Mouse (Mus musculus) testis, postnatal 14 days (tissue): Measurements from ENCODE around the gene Nrm.
A peak's percentile ranks its signal among the peaks of the same experiment; 100 is the strongest.

Experiments used
- DNase-seq: peaks from one replicate; pipeline ENCODE4 v3.0.0; 2021; ENCODE audit warnings: low spot score

Gene Nrm

DNA sequence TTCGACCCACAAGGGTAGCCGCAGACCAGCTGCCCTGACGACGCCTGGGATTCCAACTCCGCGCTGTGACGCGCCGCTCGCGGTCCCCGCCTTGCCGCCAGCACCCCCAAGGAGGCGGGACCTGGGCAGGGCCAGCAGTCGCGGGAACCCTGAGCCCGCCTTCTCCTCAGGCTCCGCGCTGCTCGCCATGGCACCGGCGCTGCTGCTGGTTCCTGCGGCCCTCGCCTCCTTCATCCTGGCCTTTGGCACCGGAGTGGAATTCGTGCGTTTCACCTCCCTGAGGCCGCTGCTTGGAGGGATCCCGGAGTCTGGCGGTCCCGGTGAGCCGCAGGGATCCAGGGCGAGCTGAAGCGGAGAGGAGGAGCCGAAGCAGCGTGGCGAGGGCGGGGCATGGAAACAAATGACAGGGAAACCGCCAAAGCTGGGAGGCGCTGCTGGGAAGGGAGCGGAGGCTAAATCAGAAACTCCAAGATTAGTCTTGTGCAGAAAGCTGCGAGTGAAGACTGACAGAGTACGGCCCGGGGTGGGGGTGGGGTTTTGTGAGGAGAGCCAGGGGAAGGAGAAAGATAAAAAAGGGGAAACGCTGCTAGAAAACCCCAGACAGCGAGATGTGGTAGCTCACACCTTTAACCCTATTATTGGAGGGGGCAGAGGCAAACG, at the start of gene Nrm:
TSS of gene Nrm (plus strand) at position 121 of the 660 bp plus-strand sequence.
- DNase-seq = peak; percentile 85

- no peak for DNase-seq
Observed at GRCm38 (mm10) chr17:35812307-35812706, 48.8 kb upstream of the Nrm start.

DNA sequence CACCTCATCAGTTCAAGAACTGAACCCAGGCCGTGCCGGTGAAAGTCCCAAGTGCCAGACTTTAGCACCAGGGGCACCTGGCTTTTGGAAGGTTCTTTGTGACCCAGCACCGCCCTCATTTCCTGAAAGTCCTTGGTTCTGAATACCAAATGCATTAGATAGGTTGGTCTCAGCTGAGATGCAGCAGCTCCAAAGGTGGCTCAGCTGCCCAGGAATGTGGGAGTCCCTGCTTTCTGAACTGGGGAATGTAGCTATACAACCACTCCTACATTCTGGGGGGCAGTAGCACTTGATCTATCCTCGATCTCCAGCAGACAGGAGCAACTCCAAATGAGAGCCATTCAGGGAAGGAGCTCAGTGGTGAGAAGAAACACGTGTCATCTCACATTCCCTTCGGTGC, 48.4 kb upstream of the Nrm start:
- no peak for DNase-seq

GRCm38 (mm10) chr17:35813245-35813647, 47.9 kb upstream of the Nrm start:
- peak; percentile 73 for DNase-seq

DNA sequence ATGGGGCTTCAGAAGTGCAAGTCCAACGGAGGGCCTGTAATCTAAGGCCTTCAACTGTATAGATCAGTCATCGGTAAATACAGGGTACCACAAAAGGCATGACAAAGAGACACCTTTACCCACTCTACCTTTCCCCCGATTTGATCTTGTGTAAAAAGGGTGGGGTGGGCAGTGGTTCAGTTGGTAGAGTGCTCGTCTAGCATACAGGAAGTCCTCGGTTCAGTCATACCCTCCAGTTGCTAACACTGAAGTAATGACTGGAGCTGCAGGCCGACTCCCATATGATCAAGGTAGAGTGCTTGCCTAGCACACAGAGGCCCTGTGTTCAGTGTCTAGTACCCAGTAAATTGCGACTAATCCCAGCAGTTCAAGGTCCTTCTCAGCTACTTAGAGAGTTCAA, 47.5 kb upstream of the Nrm start:
- no peak for DNase-seq

GRCm38 (mm10) chr17:35814678-35815077, 46.4 kb upstream of the Nrm start:
- DNase-seq = no peak

DNA sequence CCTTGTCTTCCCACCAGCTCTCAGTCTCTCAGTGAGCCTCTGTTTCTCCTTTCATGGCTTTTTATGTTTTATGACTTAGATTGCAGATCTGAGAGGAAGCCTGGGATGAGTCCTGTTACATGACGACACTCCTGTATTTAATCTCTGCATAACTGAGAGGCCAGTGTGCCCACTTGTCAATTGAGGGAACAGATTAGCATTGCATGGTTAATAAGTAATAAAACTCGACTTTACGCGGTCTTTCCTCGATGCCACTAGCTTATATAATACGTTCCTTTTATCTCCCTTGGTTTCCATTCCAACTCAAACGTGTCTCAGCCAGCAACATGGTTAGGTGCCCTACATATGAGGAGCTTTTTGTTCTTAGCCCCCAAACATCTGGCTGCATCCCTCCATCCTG, 45.3 kb upstream of the Nrm start:
- no peak for DNase-seq

DNA sequence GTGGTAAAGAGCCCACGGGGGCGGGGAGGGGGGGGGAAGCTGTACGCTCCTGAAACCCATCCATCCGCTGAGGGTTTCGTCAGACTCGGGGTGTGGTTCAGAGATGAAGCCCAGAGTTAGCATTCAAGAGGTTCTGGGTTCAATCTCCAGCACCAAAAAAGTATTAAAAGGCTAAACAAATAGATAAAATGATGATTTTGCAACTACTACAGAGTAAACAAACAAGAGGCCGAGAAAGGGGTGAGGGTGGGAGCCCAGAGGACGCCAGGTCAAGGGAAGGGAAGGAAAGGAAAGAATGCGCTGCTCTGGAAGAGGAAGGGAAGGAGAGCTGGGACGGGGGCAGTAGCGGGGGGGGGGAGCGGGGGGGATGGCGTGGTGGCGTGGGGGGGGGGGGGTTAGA, 44.4 kb upstream of the Nrm start:
- DNase-seq = no peak

GRCm38 (mm10) chr17:35817226-35817625, 43.9 kb upstream of the Nrm start:
- DNase-seq = no peak

DNA sequence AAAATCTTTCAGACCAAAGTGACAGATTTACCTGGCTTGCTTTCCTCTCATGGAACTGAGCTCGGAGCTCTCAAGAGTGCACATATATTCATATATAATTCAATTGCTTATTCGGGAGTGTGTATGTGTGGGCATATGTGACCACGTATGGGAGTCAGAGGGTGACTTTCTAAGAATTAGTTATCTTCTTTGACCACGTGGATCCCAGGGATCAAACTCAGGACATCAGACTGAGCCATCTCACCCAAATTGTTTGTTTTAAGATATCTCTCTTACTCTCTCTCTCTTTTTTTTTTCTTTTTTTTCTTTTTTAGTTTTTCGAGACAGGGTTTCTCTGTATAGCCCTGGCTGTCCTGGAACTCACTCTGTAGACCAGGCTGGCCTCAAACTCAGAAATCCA, 41.0 kb upstream of the Nrm start:
- no peak for DNase-seq

DNA sequence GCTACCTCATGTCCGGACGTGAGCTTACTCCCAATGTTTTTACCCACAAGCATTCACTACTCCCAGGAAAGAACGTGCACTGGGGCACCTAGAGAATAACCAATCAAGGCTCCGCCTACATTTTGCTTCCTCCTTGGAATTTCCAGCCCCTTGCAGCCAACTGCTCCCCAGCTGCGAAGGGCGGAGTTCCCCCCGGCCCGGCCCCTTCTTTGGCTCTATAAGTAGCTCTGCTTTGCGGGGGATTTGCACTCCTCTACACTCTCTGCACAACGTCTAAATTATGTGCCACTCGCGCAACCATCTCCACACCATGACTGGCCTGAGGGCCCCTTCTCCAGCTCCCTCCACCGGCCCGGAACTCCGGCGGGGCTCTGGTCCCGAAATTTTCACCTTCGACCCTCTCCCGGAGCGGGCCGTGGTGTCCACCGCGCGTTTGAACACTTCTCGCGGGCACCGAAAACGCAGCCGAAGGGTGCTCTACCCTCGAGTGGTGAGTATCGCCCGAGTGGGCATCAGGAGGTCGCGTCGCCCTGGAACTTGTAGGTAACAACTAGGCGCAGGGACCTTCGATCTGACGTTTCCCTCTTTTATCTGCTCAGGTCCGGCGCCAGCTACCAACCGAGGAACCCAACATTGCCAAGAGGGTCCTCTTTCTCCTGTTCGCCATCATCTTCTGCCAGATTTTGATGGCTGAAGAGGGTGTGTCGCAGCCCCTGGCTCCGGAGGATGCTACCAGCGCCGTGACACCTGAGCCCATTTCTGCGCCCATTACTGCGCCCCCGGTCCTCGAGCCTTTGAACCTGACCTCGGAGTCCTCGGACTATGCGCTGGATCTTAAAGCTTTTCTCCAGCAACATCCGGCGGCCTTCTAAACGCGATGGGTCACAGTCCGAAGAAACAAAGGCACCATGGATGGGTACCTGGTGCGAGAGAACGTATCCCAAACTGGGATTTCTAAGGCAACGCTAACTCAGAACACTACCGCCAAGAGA, 39.4 kb upstream of the Nrm start, which contains the start of gene Ier3:
TSS of gene Ier3 (plus strand) at position 246 of the 992 bp plus-strand sequence.
- peak; percentile 82 for DNase-seq

- no peak for DNase-seq
Observed at GRCm38 (mm10) chr17:35822564-35822963, 38.6 kb upstream of the Nrm start.

GRCm38 (mm10) chr17:35822964-35823937, 37.9 kb upstream of the Nrm start, which contains the start of gene Flot1:
TSS of gene Flot1 (plus strand) at chr17:35823230.
- peak; percentile 81 for DNase-seq

DNA sequence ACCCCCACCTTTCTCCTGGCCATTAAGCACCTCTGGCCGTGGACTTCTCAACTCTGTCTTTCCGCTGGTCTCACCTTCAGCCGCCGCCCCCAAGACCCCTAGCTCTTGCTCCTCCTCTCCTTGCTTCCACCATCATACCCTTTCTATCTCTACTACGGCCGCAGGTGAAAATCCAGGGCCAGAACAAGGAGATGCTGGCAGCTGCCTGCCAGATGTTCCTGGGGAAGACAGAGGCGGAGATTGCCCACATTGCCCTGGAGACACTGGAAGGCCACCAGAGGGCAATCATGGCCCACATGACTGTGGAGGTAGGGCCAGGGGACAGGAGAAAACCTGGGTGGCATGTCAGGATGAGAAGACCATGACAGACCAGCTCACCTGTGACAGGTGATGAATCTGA, 36.7 kb upstream of the Nrm start:
- no peak for DNase-seq

- DNase-seq = no peak
Observed at GRCm38 (mm10) chr17:35825109-35825850, 35.8 kb upstream of the Nrm start.

DNA sequence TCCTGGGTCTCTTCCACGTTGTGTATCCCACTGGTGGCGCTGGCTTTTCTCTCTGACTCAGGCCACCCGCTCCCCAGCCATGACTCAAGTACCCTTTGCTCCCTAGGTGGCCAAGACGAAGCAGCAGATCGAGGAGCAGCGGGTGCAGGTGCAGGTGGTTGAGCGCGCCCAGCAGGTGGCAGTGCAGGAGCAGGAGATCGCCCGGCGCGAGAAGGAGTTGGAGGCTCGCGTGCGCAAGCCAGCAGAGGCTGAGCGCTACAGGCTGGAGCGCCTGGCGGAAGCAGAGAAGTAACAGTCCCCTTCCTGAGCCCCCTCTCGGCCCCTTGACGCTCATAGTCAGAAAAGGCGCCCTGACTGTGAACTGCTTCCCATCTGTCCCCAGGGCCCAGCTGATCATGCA, 31.4 kb upstream of the Nrm start:
- DNase-seq = peak; percentile 82

GRCm38 (mm10) chr17:35832400-35833238, 28.5 kb upstream of the Nrm start:
- DNase-seq = no peak

GRCm38 (mm10) chr17:35833239-35833751, 27.8 kb upstream of the Nrm start:
- DNase-seq = no peak

DNA sequence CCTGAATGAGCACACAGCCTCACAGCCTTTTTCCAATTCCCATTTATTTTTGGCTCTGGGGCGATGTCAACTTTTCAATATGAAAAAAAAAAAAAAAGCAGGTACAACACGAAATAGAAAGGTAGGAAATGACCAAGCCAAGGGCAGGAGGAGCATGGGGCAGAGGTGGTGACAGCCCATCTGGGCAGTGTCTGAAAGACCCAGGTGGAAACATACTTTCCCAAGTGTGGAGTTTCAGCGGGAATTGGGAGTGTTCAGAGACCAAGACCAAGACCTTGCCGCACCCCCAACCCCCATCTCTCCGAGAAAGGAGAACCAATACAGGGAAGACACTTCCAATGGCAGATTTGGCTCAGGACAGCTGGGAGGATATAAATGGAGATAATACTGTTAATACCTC, 27.2 kb upstream of the Nrm start:
- DNase-seq = no peak
